Mouse (Mus musculus) lung, postnatal 10 days (tissue): Measurements from ENCODE around the gene Tmem174.

Experiments
- DNase-seq: peaks from one replicate; pipeline ENCODE4 v3.0.0; 2021

Tmem174 gene

DNA sequence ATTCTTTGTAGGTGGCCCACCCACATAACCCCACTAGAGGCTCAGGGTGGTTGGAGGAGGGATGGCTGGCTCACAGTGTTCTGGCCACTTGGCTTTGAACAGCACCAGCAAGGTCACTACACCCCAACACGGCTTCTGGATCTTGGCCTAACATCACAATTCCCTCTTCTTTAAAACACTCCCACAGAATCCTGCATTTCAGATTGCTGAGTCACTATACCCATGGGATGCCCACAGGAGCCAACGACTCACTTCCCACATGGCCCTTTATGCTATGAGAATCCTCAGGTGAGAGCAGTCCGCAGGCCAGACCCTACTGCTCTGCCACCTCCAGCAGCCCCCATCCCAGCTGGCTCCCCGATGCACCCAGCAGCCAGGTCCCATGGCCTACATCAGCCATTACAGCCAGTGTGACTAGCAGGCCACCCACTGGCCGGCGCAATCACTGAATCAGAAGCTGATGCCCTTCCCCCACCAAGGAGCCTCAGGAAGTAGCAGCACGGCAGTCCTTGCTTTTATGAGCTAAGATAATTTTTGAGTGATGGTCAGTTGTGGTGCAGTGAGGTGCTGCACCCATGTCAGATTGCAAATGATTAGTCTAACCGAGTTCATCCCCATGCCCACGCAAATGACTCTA, 4.8 kb downstream of the Tmem174 start:
- DNase-seq = no peak

DNA sequence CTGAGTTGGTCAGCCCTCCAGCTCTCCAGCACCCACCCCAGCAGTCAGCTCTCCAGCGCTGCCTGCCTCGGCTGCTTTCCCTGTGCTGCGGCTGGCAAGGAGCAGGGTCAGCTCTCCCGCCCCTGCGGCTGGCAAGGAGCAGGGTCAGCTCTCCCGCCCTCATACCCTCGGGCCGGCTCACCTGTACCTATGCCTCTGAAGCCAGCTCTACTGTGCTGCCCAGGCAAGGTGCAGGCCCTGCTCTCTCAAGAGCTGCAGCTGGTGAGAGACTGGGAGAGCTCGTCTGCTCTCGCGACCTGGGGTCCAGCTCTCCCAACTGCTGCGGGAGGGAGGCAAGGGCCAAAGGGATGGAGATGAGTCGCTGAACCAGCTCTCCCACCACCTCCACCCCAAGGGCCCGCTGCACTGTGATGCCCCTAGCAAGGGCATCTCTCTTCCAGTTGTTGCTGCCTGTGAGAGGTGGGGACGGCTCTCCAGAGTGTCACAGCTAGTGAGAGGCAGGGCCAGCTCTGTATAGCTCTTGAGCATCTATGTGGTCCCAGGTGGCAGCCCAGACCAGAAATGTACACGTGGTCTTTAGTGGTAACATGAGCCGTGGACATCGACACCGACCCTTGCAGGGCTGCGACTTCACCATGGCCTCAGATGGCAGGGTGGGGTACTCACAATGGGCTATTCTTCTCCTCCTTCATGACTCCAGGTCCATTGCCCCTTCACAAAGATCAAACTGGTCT, 5.9 kb downstream of the Tmem174 start:
- no peak for DNase-seq

DNA sequence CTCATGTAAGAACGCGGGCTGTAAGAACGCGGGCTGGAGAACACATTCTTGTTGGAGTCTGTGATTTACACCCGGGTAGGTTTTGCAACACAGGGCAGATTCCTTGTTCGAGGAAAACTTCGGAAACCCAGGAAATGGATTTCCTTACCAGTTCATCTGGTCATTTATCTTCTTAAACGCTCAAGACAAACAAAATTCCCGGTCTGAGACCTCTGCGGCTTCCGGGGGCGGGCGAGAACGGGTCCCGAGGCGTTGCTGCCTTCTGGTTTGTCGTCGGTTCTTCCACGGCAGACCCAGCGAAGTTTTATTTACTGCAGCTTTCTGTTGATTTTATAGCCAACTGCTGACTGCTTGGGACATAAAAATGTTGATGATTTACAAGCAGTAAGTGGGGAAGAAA, 10.5 kb downstream of the Tmem174 start:
- peak; percentile 48 for DNase-seq

DNA sequence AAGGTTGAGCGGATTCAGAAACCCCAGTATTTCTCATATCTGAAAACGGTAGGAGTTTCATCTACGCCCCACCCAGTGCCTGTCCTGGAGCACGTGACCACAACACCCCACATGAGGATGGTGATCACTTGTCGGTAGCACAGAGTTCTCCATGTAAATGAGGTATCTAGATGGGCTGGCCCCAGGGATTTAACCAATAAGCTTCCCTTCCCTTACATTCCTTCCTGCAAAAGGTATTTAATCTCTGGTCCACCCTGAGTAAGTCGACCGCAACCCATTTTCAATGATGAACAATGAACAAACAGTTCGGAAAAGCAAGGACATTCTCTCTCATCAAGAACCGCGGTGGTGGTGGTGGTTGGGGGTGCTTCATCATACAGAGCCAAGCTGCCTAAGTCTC, 12.7 kb downstream of the Tmem174 start:
- no peak for DNase-seq

DNA sequence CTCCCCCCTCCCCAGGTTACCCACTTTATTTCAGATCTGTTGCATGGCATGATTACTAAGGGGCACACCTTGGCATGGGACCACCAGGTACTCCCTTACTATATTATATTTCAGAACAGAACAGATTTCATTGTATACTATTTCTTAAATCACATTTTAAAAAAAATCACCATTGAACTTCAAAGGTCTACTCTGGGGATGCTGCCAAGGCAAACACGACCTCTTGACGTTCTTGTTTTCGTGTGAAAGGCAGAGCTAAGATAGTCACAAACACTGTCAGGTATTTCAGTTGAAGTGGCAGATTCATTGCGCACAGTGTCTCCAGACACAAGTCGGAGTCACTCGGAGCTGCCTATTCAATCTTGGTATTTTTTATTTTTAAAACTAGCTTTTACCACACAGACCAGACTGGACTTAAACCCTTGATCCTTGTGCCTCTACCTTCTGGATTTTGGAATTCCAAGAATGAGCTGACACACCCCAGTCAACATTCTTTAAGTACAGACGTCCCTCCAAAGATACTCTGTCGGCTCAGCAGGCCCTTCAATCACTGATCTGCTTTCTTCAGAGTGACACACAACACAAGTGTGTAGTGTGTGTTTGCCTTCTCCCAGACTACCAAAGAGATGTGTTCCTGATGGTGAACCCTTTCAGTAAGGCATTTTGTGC, 14.2 kb downstream of the Tmem174 start:
- no peak for DNase-seq

DNA sequence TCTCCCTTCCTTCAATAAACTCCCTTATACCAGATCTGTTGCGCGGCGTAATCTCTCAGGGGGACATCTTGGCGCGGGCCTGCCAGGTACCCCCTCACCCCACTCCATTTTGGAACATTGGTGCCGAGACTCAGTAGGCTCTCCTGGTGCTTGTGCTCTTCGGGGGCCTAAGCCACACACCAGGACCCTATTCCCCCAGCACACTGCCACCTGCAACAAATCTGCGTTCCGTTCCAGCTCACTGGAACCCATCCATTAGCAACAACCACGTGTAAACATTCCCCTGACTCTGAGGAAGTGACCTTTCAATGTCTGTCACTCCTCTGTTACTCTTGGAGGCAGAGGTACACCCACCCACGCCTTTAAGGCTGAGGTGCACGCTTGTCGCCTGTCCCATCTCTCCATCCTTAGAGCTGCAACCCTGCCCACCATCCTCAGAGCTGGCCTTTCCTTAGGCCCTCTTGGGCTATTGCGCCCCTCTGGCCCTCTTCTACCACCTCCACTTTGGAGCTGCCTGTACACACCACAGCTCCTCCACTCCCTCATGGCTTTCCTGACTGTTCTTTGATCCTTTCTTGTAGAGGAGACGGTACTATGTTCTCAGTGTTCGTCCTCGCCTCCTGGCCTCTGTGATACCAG, 19.7 kb downstream of the Tmem174 start:
- no peak for DNase-seq

DNA sequence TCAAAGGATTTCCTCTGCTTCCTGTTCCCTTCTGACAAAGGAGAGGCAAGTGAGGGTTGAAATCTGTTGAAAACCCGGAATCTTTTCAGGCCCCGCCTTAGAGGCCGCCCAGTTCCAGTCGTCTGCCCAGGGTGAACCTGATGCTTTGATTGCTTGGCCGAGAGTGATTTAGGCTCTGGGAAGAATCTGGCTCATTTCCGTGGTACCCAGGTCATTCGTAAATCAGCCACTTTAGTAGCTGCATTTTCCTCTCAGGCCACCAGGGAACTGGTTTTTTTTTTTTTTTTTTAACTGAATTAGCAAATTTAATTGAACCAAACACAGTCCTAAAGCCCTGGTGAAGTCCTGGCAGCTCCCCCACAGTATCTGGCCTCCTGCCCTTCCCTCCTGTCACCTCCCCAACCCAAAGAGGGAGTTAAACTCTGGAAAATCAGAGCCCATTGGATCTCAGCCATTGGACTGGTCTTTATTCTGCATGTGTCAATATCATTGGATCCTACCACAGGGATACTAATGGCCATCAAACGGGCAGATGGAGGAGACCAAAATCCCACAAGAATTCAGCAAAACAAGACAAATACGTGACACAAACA, 29.2 kb downstream of the Tmem174 start:
- no peak for DNase-seq

DNA sequence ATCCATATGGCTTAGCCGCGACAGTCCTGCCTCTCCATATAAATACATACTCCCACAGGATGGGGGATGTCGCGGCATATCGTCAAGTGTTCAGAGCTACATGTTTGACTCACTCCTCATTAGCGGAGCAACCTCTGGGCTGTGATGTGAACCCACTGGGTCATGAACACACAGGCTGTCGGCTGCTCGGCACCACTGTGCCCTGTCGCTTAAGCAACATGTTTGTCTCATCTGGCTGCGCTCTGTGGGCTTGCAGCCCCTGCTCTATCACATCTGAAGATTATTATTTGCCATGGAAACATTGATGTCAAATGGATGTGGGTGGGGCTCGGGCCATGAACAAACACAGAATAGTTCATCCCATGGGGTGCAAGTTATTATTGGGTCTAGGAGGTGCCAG, 33.4 kb downstream of the Tmem174 start:
- DNase-seq = no peak

DNA sequence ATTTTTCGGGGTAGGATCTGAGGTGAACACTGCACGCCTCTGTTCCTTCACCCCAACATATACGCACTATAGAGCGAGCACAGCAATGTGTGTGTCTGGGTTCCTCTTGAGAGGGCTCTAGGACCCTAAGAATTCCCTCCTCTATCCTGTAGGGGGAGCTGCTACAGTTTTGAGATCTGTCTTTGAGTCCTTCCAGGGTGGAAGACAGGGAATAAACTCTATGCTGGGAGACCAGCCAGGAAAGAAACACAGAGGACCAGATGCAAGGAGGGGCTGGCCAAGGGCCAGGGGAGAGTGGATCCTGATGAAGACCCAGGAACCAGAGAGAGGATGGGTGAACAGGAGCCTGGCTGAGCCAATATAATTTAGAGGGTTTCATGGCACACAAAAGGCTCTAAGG, 40.5 kb downstream of the Tmem174 start:
- DNase-seq = peak; percentile 59

DNA sequence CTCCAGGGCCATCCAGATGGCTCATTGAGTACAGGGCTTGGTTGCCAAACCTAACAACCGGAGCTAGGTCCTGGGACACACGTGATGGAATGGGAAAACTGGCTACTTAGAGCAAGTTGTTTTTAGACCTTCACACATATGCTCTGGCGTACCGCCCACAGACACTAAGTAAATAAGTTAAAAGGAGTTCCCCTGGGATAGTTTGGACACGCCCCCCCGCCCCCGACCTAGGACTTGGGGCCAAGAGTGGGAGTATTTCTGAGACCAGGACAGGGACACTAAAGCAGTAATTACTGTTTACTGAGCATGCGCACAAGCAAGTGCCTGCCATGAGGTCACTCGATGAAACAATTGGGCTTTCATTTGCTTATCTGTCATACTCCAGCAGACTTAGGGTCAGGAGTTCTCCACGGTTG, 42.5 kb downstream of the Tmem174 start:
- no peak for DNase-seq

DNA sequence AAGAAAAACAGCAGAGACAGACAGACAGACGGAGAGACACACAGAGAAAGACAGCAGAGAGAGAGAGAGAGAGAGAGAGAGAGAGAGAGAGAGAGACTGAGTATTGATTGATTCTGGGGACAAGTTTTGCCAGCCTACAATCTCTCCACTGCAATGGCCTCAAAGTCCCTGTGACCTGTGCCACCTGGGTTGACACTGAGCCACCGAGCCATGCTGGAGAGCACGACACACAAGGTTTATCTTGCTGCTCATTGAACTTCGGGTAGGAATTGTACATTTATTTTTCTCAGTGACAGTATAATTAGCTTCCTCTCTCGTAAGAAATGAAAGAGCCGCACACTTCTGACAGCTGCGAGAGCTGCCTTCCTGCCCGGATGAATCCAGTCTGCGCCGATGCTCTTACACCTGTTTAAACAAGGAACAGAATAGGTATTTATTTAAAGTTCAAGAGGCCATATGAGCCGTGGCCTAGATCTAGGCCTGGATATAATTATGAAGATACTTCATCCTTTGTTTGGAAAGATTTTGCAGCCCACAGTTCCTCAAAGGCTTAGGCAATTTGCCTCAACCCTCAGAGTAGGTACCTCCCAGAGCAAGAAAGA, 43.2 kb downstream of the Tmem174 start:
- no peak for DNase-seq

DNA sequence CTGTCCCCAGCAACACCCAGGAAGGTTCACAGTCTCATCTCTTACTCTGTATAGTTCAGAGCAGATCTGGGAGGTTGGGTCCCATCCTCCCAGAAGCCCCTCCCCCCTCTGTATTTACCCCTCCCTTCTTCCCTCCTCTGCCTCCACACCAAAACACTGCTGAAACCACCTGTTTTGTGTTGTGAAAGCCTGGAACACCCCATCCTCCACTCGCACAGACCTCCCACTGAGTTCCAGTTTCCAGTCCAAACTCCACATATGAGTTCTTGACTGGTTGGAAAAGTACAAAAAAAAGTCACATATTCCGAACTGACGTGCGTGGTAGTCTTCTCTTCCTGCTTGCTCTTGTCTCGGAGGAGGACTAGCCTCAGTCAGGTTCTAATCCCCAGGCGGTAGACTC, 45.8 kb downstream of the Tmem174 start:
- no peak for DNase-seq

DNA sequence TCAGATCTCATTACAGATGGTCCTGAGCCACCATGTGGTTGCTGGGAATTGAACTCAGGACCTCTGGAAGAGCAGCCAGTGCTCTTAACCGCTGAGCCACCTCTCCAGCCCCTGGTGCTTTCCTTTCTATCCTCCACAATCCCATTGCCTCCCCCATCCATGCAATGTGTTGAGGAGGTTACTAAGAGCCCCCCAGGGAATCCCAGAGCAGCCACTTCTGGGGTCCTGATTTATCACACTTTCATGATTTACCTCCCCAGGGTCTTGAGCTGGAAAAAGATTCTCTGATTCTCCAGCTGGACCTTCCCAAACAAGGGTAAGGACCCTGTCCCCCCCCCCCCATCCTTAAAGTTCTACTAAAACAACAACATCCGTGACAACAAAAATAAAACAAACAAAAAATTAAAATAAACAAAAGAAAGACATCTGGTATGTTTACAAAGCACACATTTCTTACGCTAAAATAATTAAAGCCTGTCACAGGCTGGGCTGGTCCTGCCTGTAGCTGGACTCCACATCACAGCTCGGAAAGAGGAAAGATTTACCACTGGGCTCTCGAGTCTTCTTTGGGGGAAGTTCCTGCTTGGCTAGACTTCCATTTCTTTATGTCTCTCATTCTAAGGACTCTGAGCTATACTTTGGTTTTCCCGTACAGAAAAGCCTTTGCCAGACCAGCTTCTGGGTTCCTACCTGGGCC, 46.4 kb downstream of the Tmem174 start:
- DNase-seq = no peak

DNA sequence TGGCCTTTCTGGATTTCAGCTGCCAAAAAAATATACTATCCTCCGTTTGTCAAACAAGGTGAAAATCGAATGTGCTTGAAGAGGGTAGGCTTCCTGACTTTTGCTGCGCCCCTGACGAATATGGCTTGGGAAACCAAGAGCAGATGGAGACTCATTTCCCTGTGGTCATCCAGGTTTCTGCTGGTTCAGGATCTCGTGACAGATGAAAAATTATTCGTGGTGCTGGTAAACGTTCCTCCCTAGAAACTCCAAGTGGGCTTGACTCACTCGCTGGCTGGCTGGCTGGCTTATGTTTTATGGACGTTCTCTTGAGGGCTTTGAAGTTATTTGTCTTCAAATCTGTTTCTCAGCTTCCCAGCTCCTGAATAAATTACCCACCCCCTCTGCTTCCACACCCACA, 47.6 kb downstream of the Tmem174 start:
- DNase-seq = no peak

DNA sequence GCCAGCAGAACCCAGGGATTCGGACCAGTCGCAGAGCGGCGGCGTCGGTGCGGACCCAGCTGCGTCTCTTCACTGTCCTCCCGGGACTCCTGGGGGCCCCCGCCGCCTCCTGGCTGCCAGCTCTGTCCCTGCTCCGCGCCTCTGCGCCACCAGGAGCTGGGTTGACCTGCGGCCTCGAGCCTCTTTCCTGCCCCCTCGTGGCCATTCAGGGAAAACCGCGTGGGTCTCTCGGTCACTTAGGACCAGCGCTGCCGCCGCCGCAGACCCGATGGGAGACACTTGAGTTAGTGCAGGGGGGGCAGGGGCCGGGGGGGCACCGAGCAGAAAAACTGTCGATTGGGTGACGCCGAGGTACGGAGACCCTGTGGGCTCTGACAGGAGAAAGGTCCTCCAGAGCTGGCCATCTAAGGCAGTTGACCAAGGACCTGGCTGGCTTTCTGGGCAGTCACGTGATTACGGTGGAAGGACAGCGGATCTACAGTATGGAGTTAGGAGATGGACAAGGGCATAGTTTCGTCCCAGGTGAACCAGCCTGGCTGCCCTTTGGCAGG, 48.2 kb downstream of the Tmem174 start:
- DNase-seq = peak; percentile 89

DNA sequence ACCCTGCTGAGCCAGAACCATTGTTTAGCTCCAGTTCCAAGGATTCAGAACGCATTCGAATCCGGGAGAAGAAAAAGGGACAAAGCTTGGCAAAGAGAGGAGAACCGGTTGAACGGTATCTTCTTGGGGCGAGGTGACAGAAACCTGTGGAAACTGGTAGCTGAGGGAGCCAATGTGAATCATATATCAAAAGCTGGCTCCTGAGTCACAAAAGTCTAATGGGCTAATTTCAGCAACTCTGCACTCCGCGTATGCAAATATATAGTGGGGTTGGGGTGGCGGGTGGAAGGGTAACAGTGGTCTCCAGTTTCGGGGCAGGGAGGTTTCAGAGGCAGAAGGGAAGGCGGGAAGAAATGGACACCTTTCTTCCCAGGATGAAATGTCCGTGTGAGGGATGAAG, 48.7 kb downstream of the Tmem174 start:
- no peak for DNase-seq

DNA sequence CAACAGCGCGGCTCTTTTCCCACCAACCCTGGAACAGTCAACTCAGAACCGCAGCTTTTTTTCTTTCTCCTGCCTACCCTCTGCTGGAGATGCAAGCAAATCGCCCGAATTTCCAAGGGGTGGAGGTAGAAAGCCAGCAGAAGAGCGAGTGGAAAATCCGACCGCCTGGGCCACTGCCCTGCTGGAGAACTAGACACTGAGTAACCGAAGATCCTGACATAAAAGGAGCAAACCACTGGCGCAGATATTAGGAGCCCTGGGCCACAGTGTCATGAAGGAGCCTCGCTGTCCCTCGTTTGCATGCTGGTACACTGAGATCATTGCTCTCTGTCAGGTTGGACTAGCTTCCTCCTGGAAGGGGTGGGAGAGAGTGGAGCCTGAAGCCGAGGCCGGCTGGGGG, 49.6 kb downstream of the Tmem174 start:
- DNase-seq = no peak

DNA sequence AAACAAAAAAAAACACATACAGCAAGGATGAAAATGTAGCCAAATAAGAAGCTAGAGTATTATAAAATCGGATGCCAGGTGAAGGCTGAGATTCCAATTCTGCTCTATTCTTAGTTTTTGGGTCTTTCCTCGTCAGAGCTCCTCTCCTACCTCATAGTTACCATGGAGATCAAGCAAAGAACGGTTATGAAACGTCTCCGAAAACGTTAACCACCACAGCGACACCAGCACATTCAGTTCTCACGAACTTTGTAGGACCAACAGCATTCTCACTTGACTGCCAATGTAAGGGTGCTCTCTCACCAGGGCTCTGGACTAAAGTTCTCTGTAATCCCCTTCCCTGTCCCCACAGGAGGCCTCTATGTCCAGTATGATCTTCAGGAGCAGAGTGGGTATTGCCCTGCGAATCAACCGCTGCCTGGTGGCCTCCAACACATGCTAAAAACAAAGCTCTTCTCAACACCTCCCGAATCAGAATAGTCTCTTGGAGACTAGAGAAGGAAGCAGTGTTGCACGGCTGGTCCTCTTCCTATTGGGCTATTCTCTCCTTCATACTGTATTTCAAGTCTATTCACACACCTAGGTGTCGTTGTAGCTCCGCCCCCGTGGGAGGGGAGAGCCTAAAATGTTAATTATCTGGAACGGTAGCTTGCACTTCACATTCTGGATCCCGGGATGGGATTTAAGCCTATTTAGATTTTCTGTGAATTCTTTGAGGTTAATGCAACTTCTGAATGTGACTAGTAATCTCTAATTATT, 50.2 kb downstream of the Tmem174 start:
- no peak for DNase-seq
